In genomic region chr9:60893511-60893910, GRCm38 (mm10) we compare ENCODE assay signal across 20 mouse cellular contexts.
DNase-seq lines count a peak whose midpoint lies in the region; TF ChIP-seq lines count a peak whose summit lies in the region.
"Had no signal": no experiment of that assay in that cellular context is flagged by ENCODE, and none has a peak within 500 bp of the region (broad histone marks: within the 10 kb centered on the region; RNA-seq: fewer than 3 reads in every experiment).

No protein-coding gene starts in this region.

- H3K4me1 ChIP-seq in CH12.LX (ENCODE audit: control insufficient read depth in 1 of 2, insufficient read depth in 2 of 2) = peaks cover 10 to 43% of the 10 kb centered on the region in 2 experiments

- no peaks in the 10 kb centered on the region for H3K36me3 ChIP-seq in CH12.LX (replicated peaks in 1 of 2; ENCODE audit: control insufficient read depth in 1 of 2, insufficient read depth in 1 of 2, low read length in 1 of 2)
- H3K36me3 ChIP-seq in splenic B cell, adult 2 months (ENCODE audit: control insufficient read depth, insufficient read depth, low read length, poor library complexity, severe bottlenecking) = no peaks in the 10 kb centered on the region
- H3K36me3 ChIP-seq: G1E had no signal

- in situ Hi-C loops in CH12.LX (cut with MboI; ENCODE audit: low pct_ligation_motif_present, low pct_unique_long_range_greater_than_20kb, low sequenced_read_pairs) = no loop called here

- no peak for TF ChIP-seq RAD21 in CH12.LX (IDR thresholded peaks at IDR 0.05; ENCODE audit: low read depth, low read length)

- no peak for TF ChIP-seq POLR2A in CH12.LX (IDR thresholded peaks at IDR 0.05; ENCODE audit: low read depth, low read length)

- H3K27ac ChIP-seq in CH12.LX (ENCODE audit: insufficient read depth, low read depth) = no peak overlapping the region

- TF ChIP-seq EP300 in CH12.LX (IDR thresholded peaks at IDR 0.05; ENCODE audit: low read length) = no peak

- no peak overlapping the region for H3K4me3 ChIP-seq in CH12.LX (replicated peaks in 1 of 3; ENCODE audit: low read depth in 2 of 3, low read length in 2 of 3, poor library complexity in 1 of 3)

- DNase-seq in heart, adult 11 months = peak; percentile 51
- no peak for DNase-seq in heart, adult 18-20 months
- peak; percentile 22 to 30 for DNase-seq in spleen, postnatal 36 days (ENCODE audit: low spot score in 2 of 2)
- DNase-seq in spleen, postnatal 10 days (ENCODE audit: low spot score in 2 of 2) = no peak
- peak; percentile 61 for DNase-seq in CH12.LX (ENCODE audit: extremely low read depth)
- DNase-seq in splenic B cell, adult 2 months (ENCODE audit: low read depth, low spot score) = peak; percentile 30
- no peak for DNase-seq in lung, postnatal 10 days
- no peak for DNase-seq in embryo, embryonic 10.5 days (ENCODE audit: low spot score)
- DNase-seq: adrenal gland, adult 2 months; adrenal gland, adult 8-10 months; adrenal gland, postnatal 10 days; adrenal gland, postnatal 14 days; adrenal gland, postnatal 25 days; adrenal gland, postnatal 36 days; B cell, adult 2 months; cerebellum, adult 11 months; cerebellum, adult 11-12 months; cerebellum, adult 18-20 months had no signal

- peaks cover 17% of the 10 kb centered on the region for H3K27me3 ChIP-seq in CH12.LX (replicated peaks)
- no peaks in the 10 kb centered on the region for H3K27me3 ChIP-seq in splenic B cell, adult 2 months (ENCODE audit: control insufficient read depth, insufficient read depth, low read length, poor library complexity, severe bottlenecking)
- H3K27me3 ChIP-seq: Patski had no signal

- peak overlapping the region; percentile 35; the same call in 1 of the 2 replicates for H3K4me2 ChIP-seq in CH12.LX (ENCODE audit: insufficient read depth, low read depth, poor library complexity, severe bottlenecking)

- TF ChIP-seq CTCF in CH12.LX (conservative IDR thresholded peaks at IDR 0.05 in 1 of 2, IDR thresholded peaks at IDR 0.05 in 1 of 2; ENCODE audit: low read depth in 2 of 2, low read length in 2 of 2) = no peak

- dilution Hi-C loops in CH12.LX (cut with MboI; ENCODE audit: extremely low pct_ligation_motif_present, extremely low pct_unique_long_range_greater_than_20kb, low sequenced_read_pairs) = no loop called here

- no peak overlapping the region for H3K9ac ChIP-seq in CH12.LX (ENCODE audit: insufficient read depth, low read depth)

- no peaks in the 10 kb centered on the region for H3K79me2 ChIP-seq in CH12.LX (replicated peaks; ENCODE audit: control insufficient read depth, extremely low read depth, insufficient read depth, poor library complexity, severe bottlenecking)

- H3K9me3 ChIP-seq in CH12.LX (replicated peaks; ENCODE audit: low read length) = no peaks in the 10 kb centered on the region
- H3K9me3 ChIP-seq: G1E had no signal

TF ChIP-seq in CH12.LX, 34 proteins besides CTCF, POLR2A, EP300 and RAD21:
- no peak for TF ChIP-seq POLR2AphosphoS2 (IDR thresholded peaks at IDR 0.05; ENCODE audit: low read depth, low read length)
- TF ChIP-seq ZNF384 (IDR thresholded peaks at IDR 0.05; ENCODE audit: low read depth, low read length) = no peak
- TF ChIP-seq GABPA (IDR thresholded peaks at IDR 0.05; ENCODE audit: insufficient replicate concordance, low read depth, low read length) = no peak
- TF ChIP-seq SMC3 (IDR thresholded peaks at IDR 0.05; ENCODE audit: low read depth, low read length) = no peak
- no peak for TF ChIP-seq JUN (IDR thresholded peaks at IDR 0.05; ENCODE audit: insufficient read depth, low read depth, low read length)
- no peak for TF ChIP-seq NRF1 (IDR thresholded peaks at IDR 0.05; ENCODE audit: low read depth, low read length)
- TF ChIP-seq UBTF (IDR thresholded peaks at IDR 0.05; ENCODE audit: low read depth, low read length) = no peak
- TF ChIP-seq USF1 (IDR thresholded peaks at IDR 0.05; ENCODE audit: low read depth, low read length) = no peak
- TF ChIP-seq PAX5 (IDR thresholded peaks at IDR 0.05; ENCODE audit: low read length) = no peak
- no peak for TF ChIP-seq E2F4 (IDR thresholded peaks at IDR 0.05; ENCODE audit: insufficient replicate concordance, low read depth, low read length)
- TF ChIP-seq BHLHE40 (IDR thresholded peaks at IDR 0.05; ENCODE audit: low read depth, low read length) = no peak
- no peak for TF ChIP-seq TCF12 (IDR thresholded peaks at IDR 0.05; ENCODE audit: low read depth, low read length)
TF ChIP-seq in CH12.LX: peak in this region for 0.

Comparison
In these comparisons a context has a peak if more than half of its experiments do, and no peak if none do; other contexts are left out.
1. DNase-seq: peak in heart, adult 11 months (single experiment), spleen, postnatal 36 days (2 of 2), CH12.LX (single experiment) and splenic B cell, adult 2 months (single experiment); none in heart, adult 18-20 months (0 of 2), spleen, postnatal 10 days (0 of 2), lung, postnatal 10 days (single experiment) and embryo, embryonic 10.5 days (single experiment).